Mouse (Mus musculus): ENCODE data around the gene Plcb1. TPM values are rescaled to one million over a fixed set of nuclear protein-coding genes. Genes with fewer than 3 reads are reported as not detected.

Plcb1 gene
- polyA plus RNA-seq, 1 experiment from 2014 or later, result 8.7 TPM

- no peak for DNase-seq (ENCODE audit: low spot score)
- H3K9ac ChIP-seq (ENCODE audit: low read depth, low read length), result no peak overlapping the region
- H3K36me3 ChIP-seq (ENCODE audit: control insufficient read depth, insufficient read depth, low read length), result no peaks in the 10 kb centered on the region
- H3K4me1 ChIP-seq (ENCODE audit: control insufficient read depth, insufficient read depth, low read length), result no peaks in the 10 kb centered on the region
- H3K4me2 ChIP-seq (ENCODE audit: low read depth, low read length), result no peak overlapping the region
- H3K4me3 ChIP-seq (ENCODE audit: low read depth, low read length), result no peak overlapping the region
- H3K27me3 ChIP-seq (replicated peaks; ENCODE audit: control insufficient read depth, insufficient read depth, low read length), result no peaks in the 10 kb centered on the region
- ATAC-seq (ENCODE audit: low read depth), result no peak
- H3K9me3 ChIP-seq (ENCODE audit: control insufficient read depth, low read length), result no peaks in the 10 kb centered on the region
- whole genome bisulfite sequencing, result 57% methylated on average over 1 of the region's 1 CpGs
- H3K27ac ChIP-seq (replicated peaks; ENCODE audit: low read depth, low read length), result no peak overlapping the region
These were observed 668.6 kb downstream of the Plcb1 start for GRCm38 (mm10) chr2:135454455-135454854.

- Histone ChIP-seq H3K9me3 (ENCODE audit: control insufficient read depth, low read length) (no peaks in the 10 kb centered on the region), H3K9ac (ENCODE audit: low read depth, low read length) (no peak overlapping the region), H3K4me3 (ENCODE audit: low read depth, low read length) (no peak overlapping the region), H3K4me2 (ENCODE audit: low read depth, low read length) (no peak overlapping the region), H3K27ac (replicated peaks; ENCODE audit: low read depth, low read length) (no peak overlapping the region), H3K27me3 (replicated peaks; ENCODE audit: control insufficient read depth, insufficient read depth, low read length) (no peaks in the 10 kb centered on the region), H3K36me3 (ENCODE audit: control insufficient read depth, insufficient read depth, low read length) (no peaks in the 10 kb centered on the region), H3K4me1 (ENCODE audit: control insufficient read depth, insufficient read depth, low read length) (no peaks in the 10 kb centered on the region)
- no peak for DNase-seq (ENCODE audit: low spot score)
- 46% methylated on average over 4 of the region's 4 CpGs for WGBS
- no peak for ATAC-seq (ENCODE audit: low read depth)
These were observed 682.0 kb downstream of the Plcb1 start for GRCm38 (mm10) chr2:135467895-135468294.

- Histone ChIP-seq H3K9me3 (ENCODE audit: control insufficient read depth, low read length) (no peaks in the 10 kb centered on the region), H3K27ac (replicated peaks; ENCODE audit: low read depth, low read length) (no peak overlapping the region), H3K9ac (ENCODE audit: low read depth, low read length) (no peak overlapping the region), H3K27me3 (replicated peaks; ENCODE audit: control insufficient read depth, insufficient read depth, low read length) (no peaks in the 10 kb centered on the region), H3K4me1 (ENCODE audit: control insufficient read depth, insufficient read depth, low read length) (no peaks in the 10 kb centered on the region), H3K4me2 (ENCODE audit: low read depth, low read length) (no peak overlapping the region), H3K4me3 (ENCODE audit: low read depth, low read length) (no peak overlapping the region), H3K36me3 (ENCODE audit: control insufficient read depth, insufficient read depth, low read length) (no peaks in the 10 kb centered on the region)
- 65% methylated on average over 4 of the region's 4 CpGs for WGBS
- ATAC-seq (ENCODE audit: low read depth) (no peak), DNase-seq (ENCODE audit: low spot score) (no peak)
These were observed 688.2 kb downstream of the Plcb1 start for GRCm38 (mm10) chr2:135474107-135474506.

- Histone ChIP-seq H3K9ac (ENCODE audit: low read depth, low read length) (no peak overlapping the region), H3K4me2 (ENCODE audit: low read depth, low read length) (no peak overlapping the region), H3K4me3 (ENCODE audit: low read depth, low read length) (no peak overlapping the region), H3K27me3 (replicated peaks; ENCODE audit: control insufficient read depth, insufficient read depth, low read length) (no peaks in the 10 kb centered on the region), H3K4me1 (ENCODE audit: control insufficient read depth, insufficient read depth, low read length) (no peaks in the 10 kb centered on the region), H3K27ac (replicated peaks; ENCODE audit: low read depth, low read length) (no peak overlapping the region), H3K9me3 (ENCODE audit: control insufficient read depth, low read length) (no peaks in the 10 kb centered on the region), H3K36me3 (ENCODE audit: control insufficient read depth, insufficient read depth, low read length) (no peaks in the 10 kb centered on the region)
- no peak for ATAC-seq (ENCODE audit: low read depth)
- no peak for DNase-seq (ENCODE audit: low spot score)
- 38% methylated on average over 2 of the region's 2 CpGs for WGBS
These were observed 699.4 kb downstream of the Plcb1 start for GRCm38 (mm10) chr2:135485248-135485647.

GRCm38 (mm10) chr2:135488277-135488676, 702.4 kb downstream of the Plcb1 start:
- Histone ChIP-seq H3K9me3 (ENCODE audit: control insufficient read depth, low read length) (no peaks in the 10 kb centered on the region), H3K27me3 (replicated peaks; ENCODE audit: control insufficient read depth, insufficient read depth, low read length) (no peaks in the 10 kb centered on the region), H3K4me3 (ENCODE audit: low read depth, low read length) (no peak overlapping the region), H3K27ac (replicated peaks; ENCODE audit: low read depth, low read length) (no peak overlapping the region), H3K36me3 (ENCODE audit: control insufficient read depth, insufficient read depth, low read length) (no peaks in the 10 kb centered on the region), H3K9ac (ENCODE audit: low read depth, low read length) (no peak overlapping the region), H3K4me2 (ENCODE audit: low read depth, low read length) (no peak overlapping the region), H3K4me1 (ENCODE audit: control insufficient read depth, insufficient read depth, low read length) (no peaks in the 10 kb centered on the region)
- DNase-seq (ENCODE audit: low spot score) (no peak), ATAC-seq (ENCODE audit: low read depth) (no peak)
- 86% methylated on average over 2 of the region's 2 CpGs for WGBS

- no peaks in the 10 kb centered on the region for H3K27me3 ChIP-seq (replicated peaks; ENCODE audit: control insufficient read depth, insufficient read depth, low read length)
- DNase-seq (ENCODE audit: low spot score), result no peak
- H3K4me3 ChIP-seq (ENCODE audit: low read depth, low read length), result no peak overlapping the region
- H3K4me2 ChIP-seq (ENCODE audit: low read depth, low read length), result no peak overlapping the region
- 83% methylated on average over 2 of the region's 2 CpGs for WGBS
- no peaks in the 10 kb centered on the region for H3K9me3 ChIP-seq (ENCODE audit: control insufficient read depth, low read length)
- no peak for ATAC-seq (ENCODE audit: low read depth)
- H3K27ac ChIP-seq (replicated peaks; ENCODE audit: low read depth, low read length), result no peak overlapping the region
- no peaks in the 10 kb centered on the region for H3K36me3 ChIP-seq (ENCODE audit: control insufficient read depth, insufficient read depth, low read length)
- H3K4me1 ChIP-seq (ENCODE audit: control insufficient read depth, insufficient read depth, low read length), result no peaks in the 10 kb centered on the region
- H3K9ac ChIP-seq (ENCODE audit: low read depth, low read length), result no peak overlapping the region
These were observed 703.3 kb downstream of the Plcb1 start for GRCm38 (mm10) chr2:135489127-135489526.

GRCm38 (mm10) chr2:135492777-135493176, 706.9 kb downstream of the Plcb1 start:
- ATAC-seq (ENCODE audit: low read depth), result no peak
- 63% methylated on average over 9 of the region's 9 CpGs for WGBS
- Histone ChIP-seq H3K4me1 (ENCODE audit: control insufficient read depth, insufficient read depth, low read length) (no peaks in the 10 kb centered on the region), H3K36me3 (ENCODE audit: control insufficient read depth, insufficient read depth, low read length) (no peaks in the 10 kb centered on the region), H3K9me3 (ENCODE audit: control insufficient read depth, low read length) (no peaks in the 10 kb centered on the region), H3K4me2 (ENCODE audit: low read depth, low read length) (no peak overlapping the region), H3K27ac (replicated peaks; ENCODE audit: low read depth, low read length) (no peak overlapping the region), H3K9ac (ENCODE audit: low read depth, low read length) (no peak overlapping the region), H3K4me3 (ENCODE audit: low read depth, low read length) (no peak overlapping the region), H3K27me3 (replicated peaks; ENCODE audit: control insufficient read depth, insufficient read depth, low read length) (no peaks in the 10 kb centered on the region)
- DNase-seq (ENCODE audit: low spot score), result no peak

GRCm38 (mm10) chr2:135496553-135496952, 710.7 kb downstream of the Plcb1 start:
- Histone ChIP-seq H3K27ac (replicated peaks; ENCODE audit: low read depth, low read length) (no peak overlapping the region), H3K4me2 (ENCODE audit: low read depth, low read length) (no peak overlapping the region), H3K4me1 (ENCODE audit: control insufficient read depth, insufficient read depth, low read length) (no peaks in the 10 kb centered on the region), H3K9ac (ENCODE audit: low read depth, low read length) (no peak overlapping the region), H3K4me3 (ENCODE audit: low read depth, low read length) (no peak overlapping the region), H3K36me3 (ENCODE audit: control insufficient read depth, insufficient read depth, low read length) (no peaks in the 10 kb centered on the region), H3K9me3 (ENCODE audit: control insufficient read depth, low read length) (no peaks in the 10 kb centered on the region), H3K27me3 (replicated peaks; ENCODE audit: control insufficient read depth, insufficient read depth, low read length) (no peaks in the 10 kb centered on the region)
- WGBS, result 48% methylated on average over 3 of the region's 3 CpGs
- ATAC-seq (ENCODE audit: low read depth), result no peak
- no peak for DNase-seq (ENCODE audit: low spot score)

- DNase-seq (ENCODE audit: low spot score) (no peak), ATAC-seq (ENCODE audit: low read depth) (no peak)
- Histone ChIP-seq H3K36me3 (ENCODE audit: control insufficient read depth, insufficient read depth, low read length) (no peaks in the 10 kb centered on the region), H3K9me3 (ENCODE audit: control insufficient read depth, low read length) (no peaks in the 10 kb centered on the region), H3K9ac (ENCODE audit: low read depth, low read length) (no peak overlapping the region), H3K4me2 (ENCODE audit: low read depth, low read length) (no peak overlapping the region), H3K27ac (replicated peaks; ENCODE audit: low read depth, low read length) (no peak overlapping the region), H3K4me1 (ENCODE audit: control insufficient read depth, insufficient read depth, low read length) (no peaks in the 10 kb centered on the region), H3K27me3 (replicated peaks; ENCODE audit: control insufficient read depth, insufficient read depth, low read length) (no peaks in the 10 kb centered on the region), H3K4me3 (ENCODE audit: low read depth, low read length) (no peak overlapping the region)
- WGBS, result 72% methylated on average over 2 of the region's 2 CpGs
These were observed 711.4 kb downstream of the Plcb1 start for GRCm38 (mm10) chr2:135497251-135497650.

Data from embryonic facial prominence, embryonic 14.5 days (tissue).